Mouse (Mus musculus) kidney, adult 2 months (tissue): ENCODE results near the gene 1110059E24Rik.

Source experiments
- CTCF ChIP-seq: fragments of 200-500 bp; conservative IDR thresholded peaks from 2 replicates; pipeline ENCODE4 v1.5.1; 2011; ENCODE audit warnings: low read depth, mild to moderate bottlenecking, control low read depth, low read length, moderate library complexity, mixed read lengths; ENCODE audit not compliant: insufficient read depth, insufficient read length
- POLR2A ChIP-seq: fragments of 200-500 bp; IDR thresholded peaks from one replicate; pipeline ENCODE4 v1.6.1; 2011; ENCODE audit warnings: low read depth, low read length, control low read depth

GRCm38 (mm10) chr19:21548947-21549346 lies 103.8 kb downstream of the 1110059E24Rik start:
- TF ChIP-seq CTCF (no peak), POLR2A (no peak)
